Mouse (Mus musculus) kidney, postnatal 0 days (tissue): ENCODE measurements around the gene Gm20843. TPM values are rescaled to one million over a fixed set of nuclear protein-coding genes. Genes with fewer than 3 reads are reported as not detected.
"Not testable (repeated sequence)": the region's sequence is repeated elsewhere in the genome, so short reads cannot be mapped to it uniquely, and the experiment has no call there.

Experiments used
- ATAC-seq: fragments of 200-750 bp; cut with Nextera tagmentation; replicated peaks from 2 replicates; pipeline ENCODE4 v1.8.0; 2017; ENCODE audit warnings: low read depth, moderate number of reproducible peaks, moderate TSS enrichment, moderate library complexity; ENCODE audit not compliant: low FRiP score
- DNase-seq: peaks from one replicate; pipeline ENCODE4 v3.0.0-alpha.2; 2016; ENCODE audit warnings: low spot score
- H3K27ac ChIP-seq: fragments of 300-500 bp; sonication (generic); 2 replicates; pipeline ENCODE4 v1.5.1; 2014; ENCODE audit warnings: mild to moderate bottlenecking
- H3K27me3 ChIP-seq: fragments of 300-500 bp; sonication (generic); 2 replicates; pipeline ENCODE4 v1.6.1; 2014; ENCODE audit warnings: low read length, mixed read lengths; ENCODE audit not compliant: insufficient read depth
- H3K36me3 ChIP-seq: fragments of 300-500 bp; sonication (generic); 2 replicates; pipeline ENCODE4 v1.6.1; 2014; ENCODE audit warnings: low read length, mixed read lengths; ENCODE audit not compliant: insufficient read depth
- H3K4me1 ChIP-seq: fragments of 300-500 bp; sonication (generic); replicated peaks from 2 replicates; pipeline ENCODE4 v1.6.1; 2014; ENCODE audit warnings: antibody characterized with exemption, low read length, mixed read lengths; ENCODE audit not compliant: insufficient read depth
- H3K4me2 ChIP-seq: fragments of 300-500 bp; sonication (generic); 2 replicates; pipeline ENCODE4 v1.6.1; 2014; ENCODE audit warnings: mild to moderate bottlenecking, low read length, moderate library complexity, mixed read lengths
- H3K4me3 ChIP-seq: fragments of 300-500 bp; sonication (generic); replicated peaks from 2 replicates; pipeline ENCODE4 v1.5.1; 2014; ENCODE audit warnings: low read depth, low read length
- H3K9ac ChIP-seq: fragments of 300-500 bp; sonication (generic); 2 replicates; pipeline ENCODE4 v1.6.1; 2014; ENCODE audit warnings: low read depth, low read length
- H3K9me3 ChIP-seq: fragments of 300-500 bp; sonication (generic); replicated peaks from 2 replicates; pipeline ENCODE4 v1.6.1; 2016; ENCODE audit warnings: low read length, inconsistent platforms, mixed read lengths
- WGBS: fragments of 180-500 bp; shearing (Covaris S2); extraction: QIAGEN DNeasy Blood & Tissue Kit; methylation state at CpG from one replicate; pipeline ENCODE4 v1.1.7; 2014; 5-methylcytosine and 5-hydroxymethylcytosine counted together
- polyA plus RNA-seq: library from polyadenylated mRNA; unstranded; fragments of >200 nt; fragmentation: Nextera tagmentation; extraction: Ambion mirVana; gene quantifications from 2 replicates; pipeline ENCODE4 v1.2.1, GENCODE M21; 2015

The Gm20843 gene
- not detected in 2 replicates for polyA plus RNA-seq

- not testable (repeated sequence) for DNase-seq, H3K36me3 ChIP-seq, H3K9me3 ChIP-seq, H3K27ac ChIP-seq, H3K9ac ChIP-seq, H3K4me3 ChIP-seq, H3K4me1 ChIP-seq, H3K4me2 ChIP-seq, H3K27me3 ChIP-seq, ATAC-seq
- no CpG with 5 or more reads among the region's 6 CpGs for WGBS
Measured at GRCm38 (mm10) chrY:72247018-72247417, at the start of gene Gm20843. Gene Gm20843, minus strand, starts transcription at chrY:72247118.
